Mouse (Mus musculus) kidney, embryonic 16.5 days (tissue): Measurements from ENCODE around the gene Wars. TPM values are rescaled to one million over a fixed set of nuclear protein-coding genes. Genes with fewer than 3 reads are reported as not detected.
"Not testable (repeated sequence)": the region's sequence is repeated elsewhere in the genome, so short reads cannot be mapped to it uniquely, and the experiment has no call there.

ENCODE experiments used
- ATAC-seq: fragments of 200-750 bp; cut with Nextera tagmentation; 2 replicates; pipeline ENCODE4 v1.8.0; 2017; ENCODE audit warnings: moderate TSS enrichment; ENCODE audit not compliant: low FRiP score, low TSS enrichment
- H3K27ac ChIP-seq: fragments of 300-500 bp; sonication (generic); 2 replicates; pipeline ENCODE4 v1.5.1; 2014; ENCODE audit warnings: low read length
- H3K27me3 ChIP-seq: fragments of 300-500 bp; sonication (generic); 2 replicates; pipeline ENCODE4 v1.6.1; 2014; ENCODE audit warnings: low read length, control low read depth, mixed read lengths; ENCODE audit not compliant: insufficient read depth
- H3K36me3 ChIP-seq: fragments of 300-500 bp; sonication (generic); 2 replicates; pipeline ENCODE4 v1.6.1; 2014; ENCODE audit warnings: low read length, control low read depth, mixed read lengths; ENCODE audit not compliant: insufficient read depth
- H3K4me1 ChIP-seq: fragments of 300-500 bp; sonication (generic); 2 replicates; pipeline ENCODE4 v1.6.1; 2014; ENCODE audit warnings: low read length, control low read depth, mixed read lengths; ENCODE audit not compliant: insufficient read depth
- H3K4me2 ChIP-seq: fragments of 300-500 bp; sonication (generic); replicated peaks from 2 replicates; pipeline ENCODE4 v1.6.1; 2014; ENCODE audit warnings: low read depth, low read length
- H3K4me3 ChIP-seq: fragments of 300-500 bp; sonication (generic); 2 replicates; pipeline ENCODE4 v1.5.1; 2014; ENCODE audit warnings: mild to moderate bottlenecking, low read length
- H3K9ac ChIP-seq: fragments of 300-500 bp; sonication (generic); replicated peaks from 2 replicates; pipeline ENCODE4 v1.6.1; 2014; ENCODE audit warnings: low read length
- H3K9me3 ChIP-seq: fragments of 300-500 bp; sonication (generic); 2 replicates; pipeline ENCODE4 v1.6.1; 2016; ENCODE audit warnings: low read length, control low read depth
- WGBS: fragments of 180-500 bp; shearing (Covaris S2); extraction: QIAGEN DNeasy Blood & Tissue Kit; methylation state at CpG from one replicate; pipeline ENCODE4 v1.1.7; 2014; 5-methylcytosine and 5-hydroxymethylcytosine counted together
- polyA plus RNA-seq: library from polyadenylated mRNA; unstranded; fragments of >200 nt; fragmentation: Nextera tagmentation; extraction: Ambion mirVana; gene quantifications from 2 replicates; pipeline ENCODE4 v1.2.1, GENCODE M21; 2015

Gene Wars
- polyA plus RNA-seq, 1 experiment from 2014 or later = 94.6 TPM

DNA sequence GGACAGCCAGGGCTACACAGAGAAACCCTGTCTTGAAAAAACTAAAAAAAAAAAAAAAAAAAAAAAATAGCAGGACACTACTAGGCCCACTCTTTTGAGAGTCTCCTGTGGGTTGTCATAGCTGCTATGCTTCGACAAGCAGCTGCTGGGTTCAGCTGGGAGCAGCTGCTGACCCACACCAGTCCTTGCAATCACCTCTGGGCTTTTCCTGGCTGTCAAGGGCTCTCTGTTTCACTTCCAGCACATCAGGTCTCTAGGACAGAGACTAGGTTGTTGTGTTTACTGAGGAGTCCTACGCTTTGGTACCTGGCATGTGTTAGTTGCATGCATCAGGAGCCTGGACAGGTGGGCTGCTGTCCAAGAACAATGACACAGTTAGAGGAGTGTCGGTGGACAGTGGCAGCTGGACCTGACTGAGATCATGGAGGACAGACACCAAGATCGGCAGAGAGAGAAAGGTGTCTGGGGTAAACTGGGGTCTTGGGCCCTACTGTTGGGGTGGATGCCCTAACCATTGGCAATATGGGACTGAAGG, 44.4 kb downstream of the Wars start:
- no peak overlapping the region for H3K27ac ChIP-seq
- no peak overlapping the region for H3K4me2 ChIP-seq
- no peaks in the 10 kb centered on the region for H3K9me3 ChIP-seq
- no peak for ATAC-seq
- no peak overlapping the region for H3K9ac ChIP-seq
- H3K4me3 ChIP-seq = no peak overlapping the region
- H3K36me3 ChIP-seq = peaks cover 9% of the 10 kb centered on the region
- H3K27me3 ChIP-seq = no peaks in the 10 kb centered on the region
- WGBS = 78% methylated on average over 4 of the region's 4 CpGs
- no peaks in the 10 kb centered on the region for H3K4me1 ChIP-seq

GRCm38 (mm10) chr12:108848033-108848432, 45.9 kb downstream of the Wars start:
- not testable (repeated sequence) for H3K9ac ChIP-seq, H3K4me2 ChIP-seq, H3K4me3 ChIP-seq, ATAC-seq, H3K9me3 ChIP-seq, H3K27ac ChIP-seq, H3K4me1 ChIP-seq, H3K27me3 ChIP-seq
- WGBS = 91% methylated on average over 3 of the region's 3 CpGs
- H3K36me3 ChIP-seq = peaks cover 20% of the 10 kb centered on the region

GRCm38 (mm10) chr12:108842663-108843062, 51.3 kb downstream of the Wars start:
- no peak overlapping the region for H3K4me3 ChIP-seq
- no peak for ATAC-seq
- no peaks in the 10 kb centered on the region for H3K27me3 ChIP-seq
- H3K27ac ChIP-seq = no peak overlapping the region
- H3K9ac ChIP-seq = no peak overlapping the region
- no peaks in the 10 kb centered on the region for H3K9me3 ChIP-seq
- peaks cover 17% of the 10 kb centered on the region for H3K4me1 ChIP-seq
- peaks cover 38% of the 10 kb centered on the region for H3K36me3 ChIP-seq
- WGBS = 90% methylated on average over 7 of the region's 7 CpGs
- no peak overlapping the region for H3K4me2 ChIP-seq

DNA sequence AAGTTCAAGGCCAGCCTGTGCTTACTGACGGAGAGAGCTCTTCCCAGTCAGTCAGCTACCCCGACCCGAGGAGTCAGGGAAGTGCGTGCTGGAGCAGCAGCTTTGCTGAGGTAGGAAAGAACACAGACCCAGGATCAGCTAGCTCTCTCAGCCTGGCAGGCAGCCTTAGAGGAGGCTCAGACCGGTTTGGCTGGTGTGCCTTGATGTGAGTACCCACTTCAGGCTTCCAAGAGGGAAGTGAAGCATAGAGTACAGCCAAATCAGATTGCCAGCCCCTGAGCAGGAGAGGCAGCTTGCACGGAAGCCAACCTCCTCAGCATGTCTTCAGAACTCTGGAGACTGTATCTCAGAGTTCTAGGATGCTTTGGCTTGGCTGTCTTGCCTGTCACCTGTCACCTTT, 52.8 kb downstream of the Wars start:
- peak; percentile 72 for ATAC-seq
- 85% methylated on average over 6 of the region's 6 CpGs for whole genome bisulfite sequencing
- Histone ChIP-seq H3K4me1 (peaks cover 31% of the 10 kb centered on the region), H3K4me3 (no peak overlapping the region), H3K27ac (peak overlapping the region; percentile 35; the same call in 1 of the 2 replicates), H3K9me3 (no peaks in the 10 kb centered on the region), H3K4me2 (no peak overlapping the region), H3K9ac (no peak overlapping the region), H3K36me3 (peaks cover 38% of the 10 kb centered on the region), H3K27me3 (no peaks in the 10 kb centered on the region)

DNA sequence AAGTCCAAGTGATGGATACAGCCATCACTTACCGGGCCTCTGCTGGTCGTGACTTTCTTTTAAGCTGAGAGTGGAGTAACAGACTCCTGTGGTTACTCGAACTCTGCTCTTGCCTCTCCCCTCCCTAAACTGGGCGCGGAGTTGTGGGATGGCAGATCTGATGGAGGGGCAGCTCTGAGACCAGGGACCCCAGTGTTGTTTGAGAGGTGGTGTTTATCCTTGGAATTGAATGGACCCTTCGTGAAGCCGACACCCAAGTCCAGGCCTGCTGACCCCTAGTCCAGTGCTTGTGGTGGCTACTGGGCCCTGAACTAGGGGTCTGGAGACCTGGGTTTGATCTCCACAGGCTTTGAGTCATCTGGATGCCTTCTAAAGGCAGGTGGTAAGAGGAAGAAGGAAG, 57.3 kb downstream of the Wars start:
- H3K27ac ChIP-seq = peak overlapping the region; percentile 88
- peak overlapping the region; percentile 91 for H3K9ac ChIP-seq
- peaks cover 6% of the 10 kb centered on the region; the same call in 1 of the 2 replicates for H3K36me3 ChIP-seq
- peak overlapping the region; percentile 59 for H3K4me3 ChIP-seq
- 46% methylated on average over 7 of the region's 7 CpGs for WGBS
- no peaks in the 10 kb centered on the region for H3K9me3 ChIP-seq
- peak overlapping the region; percentile 97 for H3K4me2 ChIP-seq
- no peak for ATAC-seq
- H3K4me1 ChIP-seq = peaks cover 52% of the 10 kb centered on the region
- H3K27me3 ChIP-seq = no peaks in the 10 kb centered on the region

- under 1% methylated on average over 52 of the region's 53 CpGs for WGBS
- Histone ChIP-seq H3K4me2 (peak within 1 kb of the TSS; percentile 97), H3K9me3 (no peaks in the 10 kb centered on the region), H3K4me1 (peaks cover 50% of the 10 kb centered on the region), H3K27ac (peak within 1 kb of the TSS; percentile 88), H3K9ac (peak within 1 kb of the TSS; percentile 91), H3K27me3 (no peaks in the 10 kb centered on the region), H3K36me3 (peaks cover 2% of the 10 kb centered on the region; the same call in 1 of the 2 replicates), H3K4me3 (peak within 1 kb of the TSS; percentile 59)
- peak; percentile 98 for ATAC-seq
Observed at GRCm38 (mm10) chr12:108835840-108836409, 58.0 kb downstream of the Wars start, which contains the start of the genes Slc25a29 and Slc25a47. TSS of gene Slc25a29 (minus strand) at chr12:108835883. TSS of gene Slc25a47 (plus strand) at chr12:108836046.

GRCm38 (mm10) chr12:108835208-108835839, 58.6 kb downstream of the Wars start:
- H3K27me3 ChIP-seq = no peaks in the 10 kb centered on the region
- ATAC-seq = peak; percentile 8
- H3K4me1 ChIP-seq = peaks cover 50% of the 10 kb centered on the region
- 2% methylated on average over 51 of the region's 51 CpGs for WGBS
- no peaks in the 10 kb centered on the region for H3K36me3 ChIP-seq
- H3K4me3 ChIP-seq = peak overlapping the region; percentile 59
- H3K27ac ChIP-seq = no peak overlapping the region; the same call in 1 of the 2 replicates
- peak overlapping the region; percentile 97 for H3K4me2 ChIP-seq
- H3K9me3 ChIP-seq = no peaks in the 10 kb centered on the region
- peak overlapping the region; percentile 91 for H3K9ac ChIP-seq

DNA sequence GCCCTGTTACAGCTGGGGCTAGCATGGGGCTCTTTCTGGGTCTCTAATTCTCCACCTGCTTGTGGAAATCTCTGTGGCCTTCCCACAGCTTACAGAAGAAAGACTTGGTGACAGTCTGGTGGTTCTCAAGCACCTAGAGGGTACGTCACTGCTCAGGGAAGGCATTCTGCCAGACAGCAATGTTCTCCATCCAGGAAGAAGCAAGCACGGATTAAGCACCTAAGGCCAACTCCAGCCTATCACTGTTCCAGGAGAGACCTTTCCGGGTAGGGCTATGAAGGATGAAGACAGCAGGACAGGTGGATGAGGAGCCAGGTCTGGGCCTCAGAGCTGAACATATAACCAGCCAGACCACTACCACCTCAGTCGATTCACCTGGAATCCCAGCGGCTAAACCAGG, 59.2 kb downstream of the Wars start:
- Histone ChIP-seq H3K4me2 (peak overlapping the region; percentile 97), H3K27ac (no peak overlapping the region), H3K4me3 (peak overlapping the region; percentile 59), H3K27me3 (no peaks in the 10 kb centered on the region), H3K36me3 (no peaks in the 10 kb centered on the region), H3K9ac (peak overlapping the region; percentile 91), H3K9me3 (no peaks in the 10 kb centered on the region), H3K4me1 (peaks cover 49% of the 10 kb centered on the region)
- no peak for ATAC-seq
- WGBS = 38% methylated on average over 5 of the region's 5 CpGs

GRCm38 (mm10) chr12:108834337-108834736, 59.6 kb downstream of the Wars start:
- WGBS = 62% methylated on average over 3 of the region's 3 CpGs
- H3K9ac ChIP-seq = no peak overlapping the region
- 0 out of 2 replicates have a peak overlapping the region, but pooled peaks have one; percentile 97 for H3K4me2 ChIP-seq
- no peaks in the 10 kb centered on the region for H3K36me3 ChIP-seq
- no peak overlapping the region for H3K4me3 ChIP-seq
- H3K9me3 ChIP-seq = no peaks in the 10 kb centered on the region
- H3K27me3 ChIP-seq = no peaks in the 10 kb centered on the region
- H3K27ac ChIP-seq = no peak overlapping the region
- peaks cover 47% of the 10 kb centered on the region for H3K4me1 ChIP-seq
- ATAC-seq = no peak

- Histone ChIP-seq H3K4me2 (no peak overlapping the region), H3K9ac (no peak overlapping the region), H3K27ac (no peak overlapping the region), H3K4me1 (peaks cover 47% of the 10 kb centered on the region), H3K27me3 (no peaks in the 10 kb centered on the region), H3K4me3 (no peak overlapping the region), H3K9me3 (no peaks in the 10 kb centered on the region), H3K36me3 (peaks cover under 1% of the 10 kb centered on the region; the same call in 1 of the 2 replicates)
- no peak for ATAC-seq
- WGBS = 91% methylated on average over 3 of the region's 3 CpGs
Observed at GRCm38 (mm10) chr12:108833408-108833807, 60.6 kb downstream of the Wars start.
